Mouse (Mus musculus) embryo, embryonic 11 days (tissue): ENCODE measurements around the gene Rpl10l.

Experiments
- DNase-seq: peaks from one replicate; pipeline ENCODE4 v3.0.0-alpha.2; 2015

Rpl10l gene

GRCm38 (mm10) chr12:66283991-66284622, at the start of gene Rpl10l:
Gene Rpl10l, minus strand, starts transcription at chr12:66284401.
- no peak for DNase-seq

GRCm38 (mm10) chr12:66275890-66276289, 8.3 kb downstream of the Rpl10l start:
- DNase-seq: no peak

- no peak for DNase-seq
Observed at GRCm38 (mm10) chr12:66245461-66246099, 38.6 kb downstream of the Rpl10l start.

- no peak for DNase-seq
Observed at GRCm38 (mm10) chr12:66234158-66234557, 50.0 kb downstream of the Rpl10l start.
